Mouse (Mus musculus) erythroblast, embryonic 14.5 days (primary cell): ENCODE data around the gene Epn3.

Experiments
- GATA1 ChIP-seq: IDR thresholded peaks from 2 replicates; pipeline ENCODE4 v1.6.1; 2012; ENCODE audit warnings: low read length, inconsistent platforms, mixed read lengths
- TAL1 ChIP-seq: IDR thresholded peaks from 3 replicates; pipeline ENCODE4 v1.6.1; 2012; ENCODE audit warnings: low read length, inconsistent platforms, mixed read lengths

DNA sequence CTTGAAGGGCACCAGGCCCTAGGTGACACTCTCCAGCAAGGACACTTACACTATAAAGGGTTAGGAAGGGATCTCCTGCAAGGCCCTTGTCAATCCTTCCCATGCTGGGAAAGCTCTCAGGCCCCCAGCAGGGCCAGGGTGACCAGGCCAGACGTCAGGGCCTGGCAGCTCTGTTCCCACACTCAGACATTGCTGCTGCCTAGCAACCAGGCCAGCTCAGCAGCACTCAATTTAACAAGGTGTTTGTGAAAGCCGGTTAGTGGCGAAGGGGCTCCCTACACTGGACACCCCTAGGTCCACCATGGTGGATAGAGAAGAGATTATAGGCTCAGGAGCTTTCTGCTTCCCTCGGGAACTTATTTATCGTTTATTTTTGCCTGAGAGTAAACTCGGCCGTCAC is 58.7 kb downstream of the Epn3 start:
- no peak for TF ChIP-seq TAL1
- no peak for TF ChIP-seq GATA1
